Mouse (Mus musculus) embryonic fibroblast, embryonic 13.5 days (primary cell): ENCODE measurements around the gene Smox.
"Not testable (repeated sequence)": the region's sequence is repeated elsewhere in the genome, so short reads cannot be mapped to it uniquely, and the experiment has no call there.

ENCODE experiments used
- CTCF ChIP-seq: IDR thresholded peaks from 2 replicates; pipeline ENCODE4 v1.5.1; 2011; ENCODE audit warnings: mild to moderate bottlenecking, control low read depth, low read length, moderate library complexity, borderline replicate concordance; ENCODE audit not compliant: insufficient read depth
- POLR2A ChIP-seq: IDR thresholded peaks from 2 replicates; pipeline ENCODE4 v1.6.1; 2011; ENCODE audit warnings: low read depth, mild to moderate bottlenecking, control low read depth, low read length, moderate library complexity

DNA sequence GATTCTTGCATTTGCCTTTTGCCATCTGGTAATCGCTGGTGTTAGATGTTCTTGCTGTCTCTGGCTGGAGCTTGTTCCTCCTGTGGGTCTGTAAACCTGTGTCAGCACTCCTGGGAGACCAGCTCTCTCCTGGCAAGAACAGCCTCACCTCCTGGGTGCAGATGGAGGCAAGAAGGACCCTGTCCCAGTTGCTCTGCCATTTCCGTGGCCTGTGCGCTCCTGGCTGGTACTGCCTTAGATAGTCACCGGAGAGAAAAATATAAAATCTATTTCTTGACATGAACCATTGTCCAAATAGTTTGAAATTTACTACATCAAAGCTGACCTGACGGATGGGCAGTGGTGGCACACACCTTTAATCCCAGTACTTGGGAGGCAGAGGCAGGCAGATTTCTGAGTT is 14.2 kb upstream of the Smox start:
- not testable (repeated sequence) for TF ChIP-seq CTCF, POLR2A
